Mouse (Mus musculus) left cerebral cortex, postnatal 25 days (tissue): ENCODE measurements at regions not wholly inside any gene's neighbourhood (a gene's known extent, or its start where the extent isn't known, plus 50 kb on each side); places are given as distances from the start of the nearest gene placed in this dataset.
"Not testable (repeated sequence)": the region's sequence is repeated elsewhere in the genome, so short reads cannot be mapped to it uniquely, and the experiment has no call there.

Experiments used
- DNase-seq, 2 experiments: peaks; one replicate each; pipeline ENCODE4 v3.0.0; 2022; ENCODE audit warnings: low spot score in 2 of 2, mixed read lengths in 1 of 2
- intact Hi-C: fragments of 180-260 bp; cut with DNase I; formaldehyde crosslinking; loops from one replicate; pipeline ENCODE4 v1.15.1; 2025

DNA sequence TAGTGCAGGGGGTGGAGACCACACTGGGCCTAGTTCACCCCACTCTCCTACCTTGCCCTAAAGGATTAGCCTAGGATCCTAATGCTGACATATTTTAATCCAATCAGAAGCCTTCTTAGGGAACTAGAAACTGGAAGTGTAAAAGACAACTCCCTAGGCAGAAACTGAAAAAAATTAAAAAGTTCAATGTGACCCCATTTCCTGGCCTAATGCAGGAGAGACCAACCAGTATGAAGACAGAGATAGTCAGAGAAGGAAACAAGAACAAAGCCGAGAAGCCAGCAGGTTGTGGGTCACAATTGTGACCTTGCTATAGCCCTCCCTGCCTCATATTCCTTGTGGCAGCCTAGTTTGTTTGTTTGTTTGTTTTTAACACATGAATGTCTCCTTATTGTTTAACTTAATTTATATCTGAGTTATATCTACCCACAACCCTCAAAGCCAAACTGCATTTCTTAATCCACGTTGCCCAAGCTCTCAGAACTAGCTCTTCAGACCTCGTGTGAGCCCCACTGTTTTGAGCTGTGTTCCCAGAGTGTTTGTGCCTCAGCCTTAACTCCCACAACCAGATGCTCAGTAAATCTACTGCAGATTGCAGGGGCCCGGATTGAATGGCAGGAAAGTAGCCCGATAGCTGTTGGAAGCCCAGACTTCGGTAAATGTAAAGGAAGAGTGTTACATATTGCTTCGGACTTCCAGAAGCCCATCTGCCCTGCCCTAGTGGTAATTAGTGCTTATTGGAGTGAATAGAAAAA, 139.0 kb upstream of the Tbl1xr1 start:
- intact Hi-C loops: loop anchor here (2.0 to 5.0 kb wide), 8 partner anchors 45 to 1280 kb away; no protein-coding TSS in a partner anchor
- peak in 1 of 2 experiments; percentile 80 for DNase-seq

DNA sequence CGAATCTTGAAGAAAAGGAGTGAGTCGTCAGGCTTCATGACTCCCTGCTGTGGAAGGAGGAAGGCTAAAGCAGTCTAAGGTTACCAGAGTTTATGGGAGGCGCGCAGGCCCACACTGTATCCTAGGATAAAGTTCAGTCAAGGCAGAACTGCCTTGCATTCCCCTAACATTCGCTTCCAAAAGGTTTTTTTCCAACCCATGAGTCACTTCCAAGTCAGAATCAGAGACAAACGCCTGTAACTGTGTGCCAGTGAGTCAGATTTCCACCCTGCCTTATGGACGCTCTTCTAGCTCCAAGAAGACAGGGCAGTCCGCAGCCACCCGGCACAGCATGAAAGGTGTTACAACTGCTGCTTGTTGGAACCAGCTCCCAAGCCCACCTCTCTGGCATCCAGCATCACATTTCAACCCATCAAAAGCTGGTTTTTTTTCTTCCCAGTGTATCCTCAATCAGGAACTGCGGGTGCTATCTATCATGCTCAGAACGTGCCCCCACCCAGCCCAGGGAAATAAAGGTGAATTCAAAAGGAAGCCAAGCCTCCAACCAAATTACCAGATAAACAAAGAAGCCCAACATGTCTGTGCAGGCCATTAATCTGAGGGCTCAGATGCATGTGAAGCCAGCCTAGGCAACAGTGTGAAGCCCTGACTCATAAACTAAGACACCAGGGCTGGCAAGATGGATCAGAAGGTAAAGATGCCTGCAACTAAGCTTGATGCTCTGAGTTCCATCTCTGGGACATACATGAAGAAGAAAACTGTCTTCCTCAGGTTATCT, 138.2 kb upstream of the Tbl1xr1 start:
- peak; percentile 48 to 89 for DNase-seq
- intact Hi-C loops: loop anchor here (5.0 kb wide), 6 partner anchors 46 to 1281 kb away; no protein-coding TSS in a partner anchor

DNA sequence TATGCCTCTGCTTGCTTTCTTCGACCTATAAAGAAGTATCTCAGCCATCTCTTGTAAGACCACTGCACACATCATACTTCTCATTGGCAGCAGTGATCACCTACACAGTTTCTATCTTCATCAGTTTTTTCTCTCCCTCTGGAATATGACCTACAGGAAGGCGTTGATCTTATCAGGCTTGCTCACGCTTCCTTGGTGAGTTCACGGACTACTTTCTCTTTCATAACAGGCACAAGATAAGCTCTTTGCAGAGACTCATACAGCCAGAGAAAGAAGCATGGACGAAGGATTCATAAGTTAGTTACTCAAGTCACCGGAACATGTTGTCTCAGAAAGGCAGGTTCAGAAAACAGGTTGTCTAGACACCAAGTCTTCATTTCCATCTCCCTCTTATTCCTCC, 136.7 kb upstream of the Tbl1xr1 start:
- intact Hi-C loops: loop anchor here (5.0 kb wide), 6 partner anchors 47 to 1282 kb away; no protein-coding TSS in a partner anchor
- no peak for DNase-seq

DNA sequence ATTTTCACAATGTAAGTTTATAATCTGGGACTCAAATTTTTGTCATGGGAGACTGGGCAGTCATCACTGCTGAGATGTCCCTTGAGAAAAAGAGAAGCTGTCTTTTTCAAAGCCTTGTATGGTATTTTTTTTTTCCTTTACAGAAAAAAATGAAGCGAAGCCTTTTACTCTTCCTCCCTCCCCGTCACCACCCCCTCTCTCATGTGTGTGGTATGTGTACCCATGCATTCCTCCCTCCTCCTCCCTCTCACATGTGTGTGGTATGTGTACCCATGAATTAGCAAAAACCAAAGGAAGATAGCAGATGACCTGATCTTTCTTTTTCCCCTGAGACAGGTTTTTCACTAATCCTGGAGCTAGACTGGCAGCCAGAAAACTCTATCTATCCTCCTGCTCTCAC, 134.9 kb upstream of the Tbl1xr1 start:
- intact Hi-C loops: no loop called here
- DNase-seq: no peak

DNA sequence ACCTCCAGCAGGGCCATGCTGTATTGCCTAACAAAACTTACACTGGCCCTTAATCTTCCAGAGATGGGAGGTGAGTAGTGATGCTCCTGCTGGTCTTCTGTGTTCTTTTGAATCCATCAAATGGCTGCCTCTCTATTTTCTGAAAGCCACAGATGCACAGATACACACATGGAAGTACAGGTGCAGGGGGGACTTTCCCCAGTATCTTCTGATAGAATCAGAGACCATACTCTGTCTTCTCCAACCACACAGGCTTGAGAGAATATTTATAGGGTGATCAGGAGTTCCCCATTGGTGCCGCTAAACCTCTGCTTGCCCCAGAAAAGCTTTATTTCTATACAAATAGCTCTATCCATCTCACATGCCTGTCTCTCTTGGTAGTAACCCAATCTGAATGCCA, 133.5 kb upstream of the Tbl1xr1 start:
- no peak for DNase-seq
- intact Hi-C loops: no loop called here

DNA sequence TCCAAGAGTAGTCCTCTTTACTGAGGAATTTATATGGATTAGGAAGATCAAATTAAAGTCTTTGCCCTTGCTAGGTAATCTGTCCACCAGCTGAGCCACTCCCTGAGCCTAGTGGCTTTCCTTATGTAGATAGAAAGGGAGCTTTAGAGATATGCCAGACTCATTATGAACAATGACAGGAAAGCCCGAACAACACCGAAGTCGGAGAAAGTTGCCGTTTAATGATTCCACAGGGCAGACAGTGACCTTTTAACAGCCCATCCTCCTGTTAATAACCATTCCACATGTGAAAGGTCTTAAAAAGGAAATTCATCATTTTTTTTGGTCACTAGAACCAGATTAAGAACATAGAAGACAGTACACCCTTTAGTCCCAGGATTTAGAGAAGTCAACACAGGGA, 130.7 kb upstream of the Tbl1xr1 start:
- DNase-seq: no peak
- intact Hi-C loops: no loop called here

DNA sequence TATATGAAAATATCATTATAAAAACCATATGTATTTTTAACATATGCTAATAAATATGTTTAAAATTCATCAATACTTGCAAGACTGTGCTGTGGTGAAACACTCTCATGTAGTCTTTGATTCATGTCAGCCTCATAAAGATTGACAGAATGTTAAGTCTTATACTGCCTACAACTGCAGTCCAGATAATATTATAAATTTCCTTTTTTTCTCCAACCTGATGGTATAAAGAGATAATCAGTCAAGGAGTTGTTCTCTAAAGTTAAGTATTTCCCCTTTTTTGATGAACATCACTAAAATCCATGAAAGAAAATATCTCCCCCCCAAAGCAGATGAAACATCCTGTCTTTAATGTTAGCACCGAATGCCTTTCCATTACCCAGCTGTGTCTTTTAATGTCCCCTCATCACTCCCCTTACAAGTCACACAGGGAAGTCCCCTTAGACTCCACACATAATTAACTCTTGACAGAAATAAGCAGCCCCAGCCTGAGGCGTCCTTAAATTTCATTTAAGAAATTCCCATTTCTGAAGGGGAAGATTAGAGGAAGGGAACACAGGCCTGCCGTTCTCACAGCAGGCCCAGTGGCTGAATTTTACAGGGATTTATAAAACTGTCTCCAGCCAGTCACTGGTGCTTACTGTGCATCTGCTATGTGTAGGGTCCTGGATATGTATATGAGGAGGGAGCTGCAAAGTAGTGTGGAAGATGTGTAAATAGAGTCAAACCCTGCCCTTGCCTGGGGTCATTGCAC, 129.0 kb upstream of the Tbl1xr1 start:
- DNase-seq: no peak
- intact Hi-C loops: no loop called here

DNA sequence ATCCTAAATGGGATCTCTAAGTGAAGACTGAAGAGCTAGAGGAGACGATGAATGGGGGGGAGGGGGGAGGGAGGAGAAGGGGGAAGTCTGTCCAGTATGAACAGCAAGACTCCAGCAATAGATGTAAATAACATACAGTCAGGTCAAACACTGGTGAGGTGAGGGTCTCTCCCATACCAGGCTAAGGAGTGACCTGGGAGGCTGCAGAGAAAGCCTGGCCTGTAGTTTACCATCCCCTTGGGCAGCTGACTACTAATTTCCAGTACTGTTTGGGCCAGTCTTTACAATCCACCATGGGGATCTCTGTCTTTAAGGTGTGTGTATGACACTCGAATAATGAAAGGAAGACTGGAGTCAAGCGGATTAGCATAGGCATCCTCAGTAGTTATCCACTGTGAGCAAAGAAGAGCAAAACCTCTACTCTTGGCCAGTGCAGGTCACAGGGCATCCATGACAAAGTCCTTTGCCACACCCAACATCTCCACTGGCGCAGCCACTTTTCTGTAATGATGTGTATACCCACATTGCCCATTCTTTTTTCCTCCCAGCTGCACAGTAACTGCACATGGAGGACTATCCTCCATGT, 128.3 kb upstream of the Tbl1xr1 start:
- intact Hi-C loops: no loop called here
- no peak for DNase-seq

DNA sequence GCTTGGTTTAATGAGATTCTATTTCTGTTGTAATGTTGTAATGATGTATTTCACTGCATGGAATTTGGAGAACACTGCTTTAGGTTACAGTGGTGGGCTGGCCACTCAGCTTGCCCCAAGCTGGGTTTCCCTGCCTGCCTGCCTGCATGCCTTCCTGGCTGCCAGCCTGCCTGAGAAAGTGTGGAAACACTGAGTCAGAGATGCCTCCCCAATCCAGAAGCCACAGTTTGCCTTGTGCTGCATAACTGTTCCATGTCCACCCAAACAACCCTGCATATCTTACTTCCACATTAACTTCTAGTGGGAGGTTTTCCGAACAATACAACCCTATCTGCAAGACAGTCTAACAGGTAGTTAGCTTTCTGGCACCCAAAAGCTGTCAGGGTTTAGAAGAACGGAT, 127.0 kb upstream of the Tbl1xr1 start:
- DNase-seq: peak in 1 of 2 experiments; percentile 67
- intact Hi-C loops: no loop called here

DNA sequence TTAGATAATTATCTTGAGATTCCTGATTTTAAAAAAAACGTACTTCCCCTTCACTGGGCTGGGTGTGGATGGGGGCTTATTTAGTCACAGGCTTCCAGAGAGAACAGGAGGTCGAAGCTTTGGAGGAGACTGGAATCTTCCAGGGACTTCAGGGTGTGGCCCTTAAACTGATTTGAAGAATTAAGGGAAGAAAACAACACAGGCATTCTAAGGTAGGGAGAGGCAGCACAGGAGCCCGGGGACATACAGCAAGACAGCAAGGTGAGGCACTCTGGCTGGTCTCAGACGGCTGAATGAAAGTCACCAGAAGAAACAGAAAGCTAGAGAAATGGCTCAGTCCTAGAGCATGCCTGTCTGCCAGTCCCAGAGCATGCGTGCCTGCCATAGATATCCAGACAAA, 125.9 kb upstream of the Tbl1xr1 start:
- intact Hi-C loops: no loop called here
- DNase-seq: no peak

DNA sequence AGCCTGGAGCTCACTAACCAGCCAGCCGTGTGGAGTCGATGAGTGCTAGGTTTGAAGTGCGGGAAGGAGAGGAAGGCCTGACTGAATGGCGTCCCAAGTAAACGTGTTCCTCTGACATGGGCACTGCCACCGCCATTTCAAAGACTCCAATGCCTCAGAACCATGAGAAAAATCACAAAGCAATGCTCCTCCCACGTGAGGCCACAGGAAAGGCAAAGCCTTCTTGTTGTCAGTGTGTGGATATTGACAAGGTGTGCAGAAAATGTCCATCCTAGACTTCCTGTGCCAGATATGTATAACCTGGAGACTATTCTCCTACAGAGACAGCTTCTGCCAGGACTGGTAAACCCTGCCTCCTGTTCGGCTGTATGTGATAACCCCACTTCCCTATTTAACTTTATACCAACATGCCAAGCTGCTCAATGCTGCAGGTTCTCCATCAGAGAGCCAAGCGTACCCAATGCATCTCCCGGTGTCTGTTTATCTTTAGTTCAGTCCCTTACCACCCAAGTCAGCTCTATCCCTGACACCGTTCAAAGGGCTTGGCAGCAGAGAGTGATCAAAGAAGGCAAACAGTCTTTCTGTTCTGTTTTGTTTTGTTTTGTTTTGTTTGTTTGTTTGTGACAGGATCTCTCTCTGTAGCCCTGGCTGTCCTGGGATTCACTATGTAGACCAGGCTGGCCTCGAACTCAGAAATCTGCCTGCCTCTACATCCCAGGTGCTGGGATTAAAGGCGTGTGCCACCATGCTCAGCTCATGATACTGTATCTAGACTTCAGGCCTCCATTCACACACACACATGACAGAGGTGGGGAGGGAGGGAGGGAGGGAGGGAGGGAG, 124.8 kb upstream of the Tbl1xr1 start:
- intact Hi-C loops: no loop called here

DNA sequence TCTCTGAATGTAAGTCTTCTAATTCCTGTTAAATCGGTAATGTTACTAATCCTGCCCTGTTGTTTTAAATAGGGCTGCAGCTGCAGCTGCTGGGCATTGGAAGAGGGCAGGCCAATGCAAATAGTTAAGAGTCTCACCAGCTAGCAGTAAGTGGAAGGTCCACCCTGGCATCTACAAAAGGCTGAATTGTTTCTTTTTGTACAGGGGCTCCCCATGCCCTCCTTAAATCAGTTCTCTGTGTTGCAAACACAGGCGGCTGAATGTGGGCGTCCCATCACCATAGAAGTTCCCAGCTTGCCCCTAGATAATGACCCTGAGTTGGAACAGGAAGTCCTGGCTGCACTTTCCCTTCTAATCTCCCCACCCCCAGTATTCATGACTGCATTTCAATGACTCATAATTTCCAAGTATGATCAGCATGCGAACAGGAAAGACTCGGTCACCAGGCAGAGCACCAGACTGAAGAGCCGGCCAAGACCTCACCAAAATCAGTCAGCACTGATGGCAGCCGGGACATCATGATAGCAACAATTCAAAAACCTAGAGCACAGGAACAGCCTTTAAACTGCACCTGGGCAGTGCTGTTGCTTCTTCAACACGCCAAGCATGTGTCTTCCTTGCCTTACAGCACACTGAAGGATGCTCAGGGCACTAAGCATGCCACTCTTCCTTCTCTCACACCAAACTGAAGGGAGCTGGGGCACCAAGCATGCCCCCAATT, 123.6 kb upstream of the Tbl1xr1 start:
- intact Hi-C loops: no loop called here
- no peak for DNase-seq

More for the DNA sequence above, 124.8 kb upstream of the Tbl1xr1 start:
- DNase-seq: no peak

DNA sequence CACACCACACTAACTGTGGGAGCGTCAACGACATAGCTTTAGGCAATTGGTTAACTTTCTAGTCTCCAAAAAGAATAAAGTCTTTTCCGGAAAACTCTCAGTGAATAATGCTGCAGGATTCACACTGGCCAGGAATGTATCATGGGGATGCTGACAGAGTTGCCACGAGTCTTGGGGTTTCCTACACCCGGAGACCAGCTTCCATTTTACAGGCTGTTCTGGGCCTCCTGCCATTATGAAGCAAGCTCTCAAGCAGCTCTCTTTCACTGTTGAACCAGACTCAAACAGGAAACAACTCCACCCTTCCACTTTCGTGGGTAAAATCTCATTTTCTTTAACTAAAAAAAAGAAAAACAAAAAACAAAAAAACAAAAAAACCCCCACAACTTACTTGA, 123.0 kb upstream of the Tbl1xr1 start:
- intact Hi-C loops: no loop called here
- DNase-seq: no peak

DNA sequence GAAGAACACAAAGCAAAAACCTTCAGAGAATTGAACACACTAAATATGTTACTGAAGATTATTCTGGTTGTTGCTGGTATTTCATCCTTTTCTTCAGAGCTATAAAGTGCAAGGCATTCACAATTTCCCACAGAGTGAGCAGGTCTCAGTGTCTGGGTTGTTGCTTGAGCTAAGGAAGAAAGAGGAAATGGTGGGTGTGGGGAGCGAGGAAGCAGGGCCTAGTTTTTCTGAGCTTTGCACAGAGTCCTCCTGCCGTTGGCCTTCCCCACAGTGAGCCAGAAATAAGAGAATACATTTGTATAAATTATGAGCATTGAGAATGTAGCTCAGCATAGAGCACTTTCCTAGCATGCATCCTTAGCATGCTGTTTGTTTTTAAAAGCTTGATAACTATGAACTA, 120.8 kb upstream of the Tbl1xr1 start:
- DNase-seq: peak; percentile 10 to 22
- intact Hi-C loops: no loop called here

DNA sequence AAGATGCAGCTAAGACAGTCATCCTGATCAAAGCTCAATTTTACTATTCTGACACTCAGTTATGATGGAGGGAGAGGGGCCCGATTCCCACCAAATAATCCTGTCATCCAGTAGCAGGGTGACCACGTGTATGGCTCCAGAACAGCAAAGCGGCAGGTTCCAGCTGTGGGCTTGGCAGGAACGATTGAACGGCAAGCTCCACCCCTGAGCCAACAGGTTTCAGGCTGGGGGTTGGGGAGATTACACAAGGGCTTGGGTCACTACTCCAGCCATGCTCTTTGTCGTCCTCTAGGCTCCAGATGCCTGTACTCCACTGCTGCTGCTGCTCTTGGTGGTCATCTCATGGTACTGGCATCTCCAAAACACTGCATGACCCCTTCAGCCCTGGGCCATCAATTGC, 119.3 kb upstream of the Tbl1xr1 start:
- DNase-seq, intact Hi-C loops: not testable (repeated sequence)

DNA sequence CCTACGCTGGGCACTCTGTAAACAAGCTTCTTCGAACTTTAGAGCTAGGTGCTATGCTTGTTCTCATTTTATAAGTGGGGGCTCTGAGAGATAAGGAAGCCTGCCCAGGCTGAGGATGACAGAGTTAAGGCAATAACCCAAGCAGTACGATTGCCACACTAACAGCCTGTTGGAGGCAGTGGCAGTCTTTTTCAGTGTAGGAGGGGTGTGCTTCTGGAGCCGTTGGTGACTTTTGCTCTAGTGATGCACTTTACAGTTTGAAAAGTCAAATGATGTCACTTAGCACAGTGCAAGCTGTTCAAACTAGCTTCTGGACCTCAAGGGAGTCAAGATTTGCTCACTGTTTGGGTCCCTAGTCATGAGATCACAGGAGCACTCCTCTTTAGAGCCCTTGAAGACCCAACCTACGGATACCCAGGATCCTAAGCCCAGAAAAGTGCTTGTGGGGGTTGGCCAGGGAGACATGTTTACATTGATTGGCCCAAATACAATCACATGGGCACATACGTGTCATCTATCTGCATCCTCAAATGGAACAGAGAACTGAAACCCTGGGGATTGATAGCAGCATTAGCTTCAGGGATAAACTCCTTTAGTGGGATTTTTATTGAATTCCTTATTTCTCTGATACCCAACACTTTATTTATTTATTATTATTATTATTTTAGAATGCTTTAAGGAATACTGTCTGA, 117.7 kb upstream of the Tbl1xr1 start:
- intact Hi-C loops: no loop called here
- no peak for DNase-seq

DNA sequence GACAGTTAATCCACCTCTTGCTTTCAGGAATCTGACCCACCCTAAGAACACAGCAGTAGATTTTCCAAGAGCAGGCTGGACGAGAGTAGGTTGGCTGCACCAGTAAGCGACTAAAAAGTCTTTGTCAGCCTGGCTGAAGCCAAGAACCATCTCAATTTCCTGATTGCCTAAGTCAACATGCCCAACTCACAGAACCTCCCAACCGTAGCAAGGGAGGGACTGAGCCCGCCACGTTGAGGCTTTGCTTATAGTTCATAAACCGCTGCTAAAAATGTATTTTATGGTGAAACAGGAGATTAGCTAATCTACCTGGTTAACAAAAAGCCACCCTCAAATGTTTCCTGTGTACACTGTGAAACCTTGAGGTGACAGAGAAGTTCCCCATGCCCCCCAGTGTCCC, 115.4 kb upstream of the Tbl1xr1 start:
- DNase-seq: no peak
- intact Hi-C loops: no loop called here

DNA sequence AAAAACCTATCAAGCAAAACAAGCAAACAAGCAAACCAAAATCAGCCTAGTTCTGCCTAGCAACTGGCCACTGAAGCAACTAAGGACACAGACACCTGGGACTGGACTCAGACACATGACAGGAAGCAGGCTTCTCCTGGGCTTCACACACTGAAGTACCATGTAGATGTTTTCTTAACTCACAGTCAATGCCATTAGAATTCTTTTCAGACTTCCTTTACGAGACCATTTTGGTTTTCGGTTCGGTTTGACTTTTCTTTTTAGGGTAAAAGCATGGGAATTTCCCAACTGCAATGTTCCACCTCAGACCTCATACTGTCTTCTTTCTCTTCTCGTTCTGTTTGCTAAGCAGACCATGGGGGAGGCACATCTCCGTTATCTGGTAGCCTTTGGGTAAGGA, 114.7 kb upstream of the Tbl1xr1 start:
- DNase-seq: no peak
- intact Hi-C loops: no loop called here
